Comparison of ENCODE assay signal across 24 mouse cellular contexts in genomic region chr2:59633761-59634430, GRCm38 (mm10). TPM values are rescaled to one million over a fixed set of nuclear protein-coding genes. Genes with fewer than 3 reads are reported as not detected.
DNase-seq lines count a peak whose midpoint lies in the region; TF ChIP-seq lines count a peak whose summit lies in the region.
"Had no signal": no experiment of that assay in that cellular context is flagged by ENCODE, and none has a peak within 500 bp of the region (broad histone marks: within the 10 kb centered on the region; RNA-seq: fewer than 3 reads in every experiment).

No protein-coding gene starts in this region.

- peak overlapping the region; percentile 58 for H3K4me2 ChIP-seq in myocyte (ENCODE audit: low read depth)
- H3K4me2 ChIP-seq: heart, embryonic 13.5 days; kidney, embryonic 15.5 days; limb, embryonic 15.5 days; liver, embryonic 15.5 days; lung, embryonic 15.5 days had no signal

- peak overlapping the region; percentile 100 for H3K27ac ChIP-seq in ES-E14 (ENCODE audit: insufficient read depth, low read depth, low read length, poor library complexity, severe bottlenecking)
- H3K27ac ChIP-seq: forebrain, embryonic 10.5 days; heart, adult 2 months; heart, embryonic 13.5 days; hindbrain, postnatal 0 days; kidney, embryonic 15.5 days; limb, embryonic 15.5 days; liver, embryonic 15.5 days; lung, embryonic 15.5 days had no signal

- in situ Hi-C loops in ES-E14 (cut with MboI; ENCODE audit: low sequenced_read_pairs in 2 of 2, unreplicated experiment in 2 of 2) = no loop called here

- no peak overlapping the region for H3ac ChIP-seq in C2C12 (ENCODE audit: control insufficient read depth, insufficient read length, low read depth)
- no peak overlapping the region for H3ac ChIP-seq in myocyte (ENCODE audit: control insufficient read depth, insufficient read length)

- H3K36me3 ChIP-seq in C2C12 (ENCODE audit: control insufficient read depth, insufficient read depth) (no peaks in the 10 kb centered on the region), ES-E14 (ENCODE audit: control insufficient read depth, insufficient read depth, low read length, poor library complexity, severe bottlenecking) (peaks cover 2% of the 10 kb centered on the region; the same call in 1 of the 2 replicates), myocyte (ENCODE audit: control insufficient read depth, insufficient read depth) (peaks cover 13% of the 10 kb centered on the region)
- H3K36me3 ChIP-seq: limb, embryonic 15.5 days; liver, embryonic 15.5 days; lung, embryonic 15.5 days had no signal

- peak; percentile 67 for DNase-seq in heart, adult 11 months
- DNase-seq in heart, adult 18-20 months = no peak
- no peak for DNase-seq in ES-E14 (ENCODE audit: low read depth, low spot score)
- no peak for DNase-seq in left cerebral cortex, postnatal 4 days
- no peak for DNase-seq in frontal cortex, adult 2 months (ENCODE audit: extremely low spot score in 1 of 2, low spot score in 1 of 2)
- DNase-seq: cerebellum, postnatal 10 days; gastrocnemius, postnatal 14 days; heart, adult 2 months; heart, postnatal 14 days; kidney, postnatal 36 days; lung, postnatal 36 days; midbrain, embryonic 14.5 days; right cerebral cortex, postnatal 4 days; thymus, postnatal 36 days had no signal

- H3K4me3 ChIP-seq in C2C12 (ENCODE audit: insufficient read depth, poor library complexity, severe bottlenecking) (no peak overlapping the region), ES-E14 (ENCODE audit: insufficient read depth in 1 of 2, low read depth in 1 of 2, low read length in 2 of 2, poor library complexity in 1 of 2, severe bottlenecking in 1 of 2) (0 out of 4 replicates have a peak overlapping the region, but pooled peaks have one; percentile 1 to 36), myocyte (no peak overlapping the region)
- H3K4me3 ChIP-seq: forebrain, embryonic 10.5 days; heart, adult 2 months; heart, embryonic 13.5 days; kidney, embryonic 15.5 days; limb, embryonic 15.5 days; liver, embryonic 15.5 days; lung, embryonic 15.5 days had no signal

- intact Hi-C loops in left cerebral cortex, postnatal 4 days (cut with DNase I) = no loop called here

- peaks cover 77% of the 10 kb centered on the region for H3K79me3 ChIP-seq in C2C12 (ENCODE audit: low read depth)

- TF ChIP-seq POLR2A in myocyte (IDR thresholded peaks at IDR 0.05; ENCODE audit: insufficient read length, low read depth) = no peak

- peaks cover 28 to 31% of the 10 kb centered on the region in 2 experiments for H3K4me1 ChIP-seq in ES-E14 (ENCODE audit: control insufficient read depth in 2 of 2, insufficient read depth in 2 of 2, low read length in 2 of 2, poor library complexity in 1 of 2)
- H3K4me1 ChIP-seq: liver, embryonic 15.5 days had no signal

- peaks cover 100% of the 10 kb centered on the region for H3K79me2 ChIP-seq in C2C12 (ENCODE audit: control insufficient read depth, insufficient read depth)
- peaks cover 98% of the 10 kb centered on the region for H3K79me2 ChIP-seq in myocyte (ENCODE audit: control insufficient read depth, insufficient read depth)

- TF ChIP-seq CTCF in C2C12 (IDR thresholded peaks at IDR 0.05; ENCODE audit: control insufficient read depth, insufficient read depth, insufficient read length) = no peak

- H3K27me3 ChIP-seq in C2C12 (ENCODE audit: control insufficient read depth, insufficient read depth, insufficient read length) (no peaks in the 10 kb centered on the region), myocyte (ENCODE audit: control insufficient read depth, insufficient read depth, insufficient read length) (no peaks in the 10 kb centered on the region)
- H3K27me3 ChIP-seq: CH12.LX; heart, embryonic 13.5 days; kidney, embryonic 15.5 days; limb, embryonic 15.5 days; liver, embryonic 15.5 days; lung, embryonic 15.5 days had no signal

- H3K9me3 ChIP-seq in ES-E14 (ENCODE audit: control insufficient read depth, insufficient read depth, low read depth, low read length) = no peaks in the 10 kb centered on the region
- H3K9me3 ChIP-seq: heart, embryonic 13.5 days; kidney, embryonic 15.5 days; limb, embryonic 15.5 days; liver, embryonic 15.5 days; lung, embryonic 15.5 days had no signal

- H3K9ac ChIP-seq in ES-E14 (ENCODE audit: insufficient read depth, low read depth, low read length, poor library complexity, severe bottlenecking) = peak overlapping the region; percentile 36
- H3K9ac ChIP-seq: heart, embryonic 13.5 days; kidney, embryonic 15.5 days; limb, embryonic 15.5 days; liver, embryonic 15.5 days; lung, embryonic 15.5 days had no signal

TF ChIP-seq in C2C12, 6 proteins besides CTCF, POLR2A, EP300 and RAD21:
- TF ChIP-seq FOSL1 (IDR thresholded peaks at IDR 0.05; ENCODE audit: insufficient read depth, low read length, poor library complexity, severe bottlenecking) = peak; percentile 22
- no peak for TF ChIP-seq CEBPB (IDR thresholded peaks at IDR 0.05; ENCODE audit: low read depth)
TF ChIP-seq in C2C12: peak in this region for 1.

TF ChIP-seq in ES-E14, 5 proteins besides CTCF, POLR2A, EP300 and RAD21:
- TF ChIP-seq CHD2 (IDR thresholded peaks at IDR 0.05; ENCODE audit: low read depth, low read length) = peak; percentile 28; the same call in 1 of the 2 replicates
- peak; percentile 98 for TF ChIP-seq MAFK (IDR thresholded peaks at IDR 0.05; ENCODE audit: insufficient read depth, low read depth, low read length)
- no peak for TF ChIP-seq ZC3H11A (IDR thresholded peaks at IDR 0.05; ENCODE audit: borderline replicate concordance, low read depth, low read length)
- TF ChIP-seq ZNF384 (IDR thresholded peaks at IDR 0.05; ENCODE audit: low read depth, low read length) = peak; percentile 96
- TF ChIP-seq HCFC1 (IDR thresholded peaks at IDR 0.05; ENCODE audit: borderline replicate concordance, insufficient read depth, low read length) = no peak

TF ChIP-seq in myocyte, 11 proteins besides CTCF, POLR2A, EP300 and RAD21:
- no peak for TF ChIP-seq SRF (IDR thresholded peaks at IDR 0.05; ENCODE audit: control insufficient read depth, insufficient read length, low read depth)
- no peak for TF ChIP-seq USF1 (IDR thresholded peaks at IDR 0.05; ENCODE audit: low read depth)
- no peak for TF ChIP-seq REST (IDR thresholded peaks at IDR 0.05; ENCODE audit: insufficient read depth, insufficient read length)
- no peak for TF ChIP-seq MAX (IDR thresholded peaks at IDR 0.05; ENCODE audit: low read depth)
- no peak for TF ChIP-seq MYOG (IDR thresholded peaks at IDR 0.05; ENCODE audit: control insufficient read depth in 1 of 3, insufficient read depth in 1 of 3, insufficient read length in 2 of 3, low read depth in 2 of 3)
- no peak for TF ChIP-seq POLR2AphosphoS2 (IDR thresholded peaks at IDR 0.05; ENCODE audit: insufficient read length, low read depth)
TF ChIP-seq in myocyte: peak in this region for 0.

RNA-seq across cellular contexts. Expression of gene Tanc1, which starts 22.1 kb away (rescaled TPM):
- total RNA-seq in heart, adult 18-20 months (2021) = 10 to 100 TPM; 31.5 to 34.4 TPM
- polyA plus RNA-seq in C2C12 (2012; fragmentation: generic; extraction: Trizol) (24.9 TPM), myocyte (2012; fragmentation: generic; extraction: Trizol) (24.7 TPM)
- 28.2 and 39.5 TPM in 2 replicates for total RNA-seq in ES-E14 (2012; rRNA removed)
- total RNA-seq in left cerebral cortex, postnatal 4 days (2021) = 10 to 100 TPM in 1 of 2 experiments, 1 to 10 TPM in 1; 9.4 to 10.8 TPM
- 8.2 and 10.2 TPM in 2 replicates for polyA plus RNA-seq in frontal cortex, adult 2 months (2012; rRNA removed)

Comparison
In these comparisons a context has a peak if more than half of its experiments do, and no peak if none do; other contexts are left out.
1. H3K4me3 ChIP-seq: peak in ES-E14 (2 of 2); none in C2C12 (single experiment) and myocyte (single experiment).